Mouse (Mus musculus) hindbrain, embryonic 13.5 days (tissue): ENCODE measurements around the gene Fip1l1. TPM values are rescaled to one million over a fixed set of nuclear protein-coding genes. Genes with fewer than 3 reads are reported as not detected.

ENCODE experiments used
- ATAC-seq: fragments of 200-750 bp; cut with Nextera tagmentation; 2 replicates; pipeline ENCODE4 v1.8.0; 2017; ENCODE audit warnings: moderate TSS enrichment; ENCODE audit not compliant: low FRiP score
- H3K27ac ChIP-seq: fragments of 300-500 bp; sonication (generic); 2 replicates; pipeline ENCODE4 v1.5.1; 2015; ENCODE audit warnings: inconsistent platforms, mild to moderate bottlenecking, moderate library complexity
- H3K27me3 ChIP-seq: fragments of 300-500 bp; sonication (generic); 2 replicates; pipeline ENCODE4 v1.6.1; 2015; ENCODE audit warnings: mild to moderate bottlenecking, inconsistent platforms
- H3K36me3 ChIP-seq: fragments of 300-500 bp; sonication (generic); 2 replicates; pipeline ENCODE4 v1.6.1; 2015; ENCODE audit warnings: mild to moderate bottlenecking, inconsistent platforms
- H3K4me1 ChIP-seq: fragments of 300-500 bp; sonication (generic); replicated peaks from 2 replicates; pipeline ENCODE4 v1.6.1; 2015; ENCODE audit warnings: inconsistent platforms
- H3K4me2 ChIP-seq: fragments of 300-500 bp; sonication (generic); 2 replicates; pipeline ENCODE4 v1.6.1; 2015; ENCODE audit warnings: inconsistent platforms, mild to moderate bottlenecking, moderate library complexity
- H3K4me3 ChIP-seq: fragments of 300-500 bp; sonication (generic); 2 replicates; pipeline ENCODE4 v1.5.1; 2015; ENCODE audit warnings: mild to moderate bottlenecking, inconsistent platforms
- H3K9ac ChIP-seq: fragments of 300-500 bp; sonication (generic); 2 replicates; pipeline ENCODE4 v1.6.1; 2015; ENCODE audit warnings: mild to moderate bottlenecking, inconsistent platforms
- H3K9me3 ChIP-seq: fragments of 300-500 bp; sonication (generic); 2 replicates; pipeline ENCODE4 v1.6.1; 2016; ENCODE audit warnings: inconsistent platforms
- WGBS: fragments of 180-500 bp; shearing (Covaris S2); methylation state at CpG from one replicate; pipeline ENCODE4 v1.1.7; 2015; 5-methylcytosine and 5-hydroxymethylcytosine counted together
- polyA plus RNA-seq: library from polyadenylated mRNA; unstranded; fragments of >200 nt; fragmentation: Nextera tagmentation; extraction: Ambion mirVana; gene quantifications from 2 replicates; pipeline ENCODE4 v1.2.1, GENCODE M21; 2015

Gene Fip1l1
- 81.5 and 85.5 TPM in 2 replicates for polyA plus RNA-seq

DNA sequence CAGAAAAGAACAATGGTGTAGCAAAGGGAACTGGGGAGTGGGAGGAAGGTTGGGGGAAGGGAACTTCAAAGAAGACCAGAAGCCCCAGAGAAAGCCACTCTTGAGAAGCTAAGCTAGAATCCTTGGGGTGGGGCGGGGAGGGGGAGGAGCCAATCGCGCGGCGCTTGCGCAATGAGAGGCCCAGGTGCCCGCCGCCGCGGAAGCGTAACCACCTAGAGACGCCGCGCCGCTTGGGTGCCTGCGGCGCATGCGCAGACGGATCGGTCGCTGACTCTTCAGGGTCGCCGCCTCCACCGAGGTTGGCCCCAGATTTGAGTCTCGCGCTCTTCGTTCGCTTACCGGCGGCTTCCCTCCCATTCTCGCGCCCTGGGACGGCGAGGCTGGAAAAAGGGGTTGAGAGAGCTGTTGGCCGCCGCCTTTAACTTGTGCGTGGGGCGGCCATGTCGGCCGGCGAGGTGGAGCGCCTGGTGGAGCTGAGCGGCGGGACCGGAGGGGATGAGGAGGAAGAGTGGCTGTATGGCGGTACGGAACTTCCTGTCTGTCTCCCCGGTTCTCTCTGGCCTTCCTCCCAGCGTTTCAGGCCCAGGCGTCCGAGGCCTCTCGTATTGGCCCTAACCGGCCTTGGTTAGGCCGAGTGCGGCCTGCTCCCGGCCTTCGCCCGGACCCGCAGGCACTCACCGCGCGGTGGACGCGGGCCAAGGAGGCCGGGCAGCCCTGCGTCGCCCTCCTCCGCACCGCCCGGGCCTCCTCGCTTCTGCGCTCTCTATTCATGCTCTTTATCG, at the start of gene Fip1l1:
Gene Fip1l1, plus strand, starts transcription at position 210 of the 782 bp plus-strand sequence.
- no peaks in the 10 kb centered on the region for H3K9me3 ChIP-seq
- peak; percentile 92 for ATAC-seq
- no peaks in the 10 kb centered on the region for H3K27me3 ChIP-seq
- peak within 1 kb of the TSS; percentile 73 for H3K4me2 ChIP-seq
- WGBS, result under 1% methylated on average over 73 of the region's 73 CpGs
- H3K27ac ChIP-seq, result peak within 1 kb of the TSS; percentile 96
- peak within 1 kb of the TSS; percentile 93 for H3K9ac ChIP-seq
- peak within 1 kb of the TSS; percentile 87 for H3K4me3 ChIP-seq
- H3K36me3 ChIP-seq, result peaks cover 7% of the 10 kb centered on the region
- H3K4me1 ChIP-seq, result peaks cover 41% of the 10 kb centered on the region

DNA sequence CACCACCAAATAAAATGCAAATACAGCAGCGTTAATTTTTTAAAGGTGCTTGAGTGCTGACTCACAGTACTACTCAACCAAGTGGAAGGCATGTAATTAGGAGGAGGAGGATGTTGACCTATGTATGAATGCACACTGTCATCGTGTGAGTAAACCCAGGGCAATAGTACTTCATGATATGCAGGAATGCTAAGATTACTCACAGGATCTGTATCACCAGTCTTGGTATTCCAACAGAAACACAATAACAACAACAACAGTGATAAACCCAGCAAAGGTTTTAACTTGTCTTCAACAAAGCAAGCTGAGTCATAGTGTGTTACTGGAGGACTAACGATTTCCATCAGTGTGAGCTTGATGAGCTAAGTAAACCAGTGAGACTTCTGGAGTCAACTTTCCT, 42.5 kb upstream of the Fip1l1 start:
- no peak overlapping the region for H3K27ac ChIP-seq
- no peaks in the 10 kb centered on the region for H3K27me3 ChIP-seq
- no peak overlapping the region for H3K4me3 ChIP-seq
- no peak overlapping the region for H3K4me2 ChIP-seq
- WGBS, result 83% methylated on average over 3 of the region's 3 CpGs
- no peaks in the 10 kb centered on the region for H3K9me3 ChIP-seq
- ATAC-seq, result no peak
- no peak overlapping the region for H3K9ac ChIP-seq
- H3K4me1 ChIP-seq, result no peaks in the 10 kb centered on the region
- no peaks in the 10 kb centered on the region for H3K36me3 ChIP-seq

GRCm38 (mm10) chr5:74511686-74512085, 23.6 kb upstream of the Fip1l1 start:
- Histone ChIP-seq H3K4me2 (no peak overlapping the region), H3K36me3 (peaks cover 9% of the 10 kb centered on the region), H3K27ac (no peak overlapping the region), H3K4me3 (no peak overlapping the region), H3K27me3 (no peaks in the 10 kb centered on the region), H3K4me1 (no peaks in the 10 kb centered on the region), H3K9ac (no peak overlapping the region), H3K9me3 (no peaks in the 10 kb centered on the region)
- no peak for ATAC-seq

DNA sequence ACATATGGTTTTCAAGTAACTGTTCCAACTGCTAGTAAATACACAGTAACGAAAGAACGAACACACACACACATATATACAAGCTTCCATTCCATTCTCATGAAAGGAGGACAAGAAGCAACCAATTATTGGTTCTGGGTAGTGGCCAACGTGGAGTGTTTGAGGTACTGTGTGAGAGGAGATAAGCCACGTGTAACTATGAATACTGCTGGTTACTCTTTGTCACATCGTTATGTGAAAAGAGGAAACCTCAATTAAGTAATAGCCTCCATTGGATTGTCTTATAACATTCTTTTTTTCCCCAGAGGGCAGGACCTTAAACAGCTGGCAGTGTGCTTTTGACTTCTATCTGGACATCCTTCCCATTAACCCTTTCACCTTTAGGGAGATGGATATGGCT, 8.2 kb upstream of the Fip1l1 start:
- H3K4me2 ChIP-seq, result no peak overlapping the region
- ATAC-seq, result no peak

GRCm38 (mm10) chr5:74530785-74531184, 4.5 kb upstream of the Fip1l1 start:
- H3K27me3 ChIP-seq, result no peaks in the 10 kb centered on the region
- no peak for ATAC-seq
- no peaks in the 10 kb centered on the region for H3K36me3 ChIP-seq
- no peaks in the 10 kb centered on the region for H3K9me3 ChIP-seq
- peaks cover 38% of the 10 kb centered on the region for H3K4me1 ChIP-seq
- WGBS, result 29% methylated on average over 16 of the region's 16 CpGs
- H3K9ac ChIP-seq, result peak overlapping the region; percentile 74
- no peak overlapping the region for H3K27ac ChIP-seq
- peak overlapping the region; percentile 88 for H3K4me3 ChIP-seq
- peak overlapping the region; percentile 100 for H3K4me2 ChIP-seq

More for the DNA sequence above, 8.2 kb upstream of the Fip1l1 start:
- H3K9ac ChIP-seq, result no peak overlapping the region
- no peak overlapping the region for H3K27ac ChIP-seq
- H3K4me1 ChIP-seq, result peaks cover 32% of the 10 kb centered on the region
- no peaks in the 10 kb centered on the region for H3K9me3 ChIP-seq
- no peak overlapping the region for H3K4me3 ChIP-seq
- H3K27me3 ChIP-seq, result no peaks in the 10 kb centered on the region
- H3K36me3 ChIP-seq, result no peaks in the 10 kb centered on the region
- 83% methylated on average over 5 of the region's 5 CpGs for WGBS

DNA sequence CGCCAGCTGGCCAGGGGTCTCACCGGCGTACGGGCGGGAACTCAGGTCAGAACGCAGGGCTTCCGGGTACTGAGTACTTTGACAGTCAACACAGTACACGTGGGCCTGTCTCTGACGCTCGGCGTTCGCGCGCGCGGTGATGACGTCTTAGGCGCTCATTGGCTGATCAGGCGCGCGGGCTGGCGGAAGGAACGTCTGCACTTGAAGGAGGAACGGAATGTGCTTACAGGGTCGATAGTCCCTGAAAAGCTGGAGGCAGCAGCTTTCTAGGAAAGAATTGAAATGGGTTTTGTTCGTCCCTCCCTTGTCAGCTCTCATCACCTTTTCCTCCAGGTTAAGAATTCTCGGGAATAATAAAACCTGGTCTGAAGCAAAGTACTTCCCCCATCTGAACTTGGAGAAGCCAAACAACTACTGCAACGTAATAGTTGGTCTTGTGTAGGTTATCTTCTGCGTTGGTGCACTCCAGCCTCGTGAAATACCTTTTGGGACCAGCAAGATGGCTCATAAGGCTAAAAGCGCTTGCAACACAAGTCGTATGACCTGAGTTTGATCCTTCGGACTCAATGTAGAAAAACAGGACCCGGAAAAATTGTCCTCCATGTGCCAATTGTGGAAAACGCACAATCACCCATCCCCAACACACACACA, 3.5 kb upstream of the Fip1l1 start, which contains the start of gene Scfd2:
Gene Scfd2, minus strand, starts transcription at position 130 of the 651 bp plus-strand sequence.
- ATAC-seq, result peak; percentile 84
- Histone ChIP-seq H3K36me3 (no peaks in the 10 kb centered on the region), H3K27me3 (no peaks in the 10 kb centered on the region), H3K4me1 (peaks cover 44% of the 10 kb centered on the region), H3K4me2 (peak within 1 kb of the TSS; percentile 100), H3K27ac (peak within 1 kb of the TSS; percentile 41), H3K9me3 (no peaks in the 10 kb centered on the region), H3K9ac (peak within 1 kb of the TSS; percentile 74), H3K4me3 (peak within 1 kb of the TSS; percentile 88)
- 7% methylated on average over 35 of the region's 35 CpGs for WGBS

DNA sequence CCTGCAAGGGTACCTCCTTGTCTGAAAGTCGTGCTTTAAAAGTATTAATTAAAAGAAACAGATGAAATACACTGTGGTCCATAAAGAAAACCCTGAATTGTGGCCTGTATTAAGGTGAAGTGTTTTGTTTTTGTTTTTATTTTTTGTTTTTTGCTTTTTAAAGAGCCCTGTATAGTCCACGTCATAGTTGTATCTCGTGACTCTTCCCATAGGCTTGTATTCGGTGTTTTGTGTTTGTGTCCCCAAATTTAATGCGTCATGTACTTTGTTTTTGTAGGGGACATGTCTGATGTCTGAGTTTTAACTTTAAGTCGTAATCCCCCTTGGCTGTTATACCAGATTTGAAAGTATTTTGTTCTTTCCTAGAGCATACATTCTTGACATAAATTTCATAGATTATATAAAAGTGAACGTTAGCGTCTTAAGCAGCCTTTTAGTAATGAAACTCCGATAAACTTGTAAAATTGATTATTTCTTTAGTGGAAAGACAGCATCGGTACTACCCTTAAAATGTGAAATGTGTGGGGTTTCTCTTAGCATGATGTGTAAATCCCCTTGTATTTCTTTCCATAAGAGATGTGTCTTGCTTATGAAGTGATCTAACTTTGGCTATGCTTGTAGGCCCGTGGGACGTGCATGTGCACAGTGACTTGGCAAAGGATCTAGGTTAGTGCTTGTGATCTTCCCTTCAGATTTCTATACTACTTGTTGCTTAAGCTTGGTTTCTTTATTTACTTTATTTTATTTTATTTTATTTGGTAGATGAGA, 1.1 kb downstream of the Fip1l1 start:
- peak overlapping the region; percentile 87 for H3K4me3 ChIP-seq
- ATAC-seq, result no peak
- peaks cover 7% of the 10 kb centered on the region for H3K36me3 ChIP-seq
- H3K9ac ChIP-seq, result peak overlapping the region; percentile 93
- 51% methylated on average over 12 of the region's 12 CpGs for WGBS
- peaks cover 33% of the 10 kb centered on the region for H3K4me1 ChIP-seq
- H3K4me2 ChIP-seq, result peak overlapping the region; percentile 73
- no peaks in the 10 kb centered on the region for H3K9me3 ChIP-seq
- peak overlapping the region; percentile 96 for H3K27ac ChIP-seq
- no peaks in the 10 kb centered on the region for H3K27me3 ChIP-seq

- no peak overlapping the region for H3K9ac ChIP-seq
- H3K4me1 ChIP-seq, result no peaks in the 10 kb centered on the region
- H3K9me3 ChIP-seq, result no peaks in the 10 kb centered on the region
- H3K27me3 ChIP-seq, result no peaks in the 10 kb centered on the region
- H3K36me3 ChIP-seq, result peaks cover 43% of the 10 kb centered on the region
- no peak for ATAC-seq
- no peak overlapping the region for H3K4me2 ChIP-seq
- WGBS, result 92% methylated on average over 4 of the region's 4 CpGs
- H3K4me3 ChIP-seq, result no peak overlapping the region
- H3K27ac ChIP-seq, result no peak overlapping the region
Measured at GRCm38 (mm10) chr5:74545606-74546005, 10.4 kb downstream of the Fip1l1 start.

DNA sequence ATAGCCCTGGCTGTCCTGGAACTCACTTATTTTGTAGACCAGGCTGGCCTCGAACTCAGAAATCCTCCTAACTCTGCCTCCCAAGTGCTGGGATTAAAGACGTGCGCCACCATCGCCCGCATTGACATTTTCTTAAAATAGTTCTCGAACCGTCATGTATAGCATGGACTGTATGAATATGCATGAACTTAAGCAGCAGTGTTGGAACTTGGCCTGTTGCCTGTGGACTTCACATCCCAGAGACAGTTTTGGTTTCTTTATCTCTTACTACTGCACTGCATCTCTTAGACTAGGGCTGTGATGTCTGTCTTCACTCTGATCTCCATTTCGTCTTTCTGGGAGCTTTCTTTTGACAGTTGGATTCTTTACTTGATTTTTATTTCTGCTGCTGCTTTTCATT, 14.3 kb downstream of the Fip1l1 start:
- Histone ChIP-seq H3K4me1 (no peaks in the 10 kb centered on the region), H3K27ac (no peak overlapping the region), H3K9me3 (no peaks in the 10 kb centered on the region), H3K27me3 (no peaks in the 10 kb centered on the region), H3K36me3 (peaks cover 57% of the 10 kb centered on the region), H3K4me3 (no peak overlapping the region), H3K4me2 (no peak overlapping the region), H3K9ac (no peak overlapping the region)
- ATAC-seq, result no peak
- 83% methylated on average over 8 of the region's 8 CpGs for WGBS

DNA sequence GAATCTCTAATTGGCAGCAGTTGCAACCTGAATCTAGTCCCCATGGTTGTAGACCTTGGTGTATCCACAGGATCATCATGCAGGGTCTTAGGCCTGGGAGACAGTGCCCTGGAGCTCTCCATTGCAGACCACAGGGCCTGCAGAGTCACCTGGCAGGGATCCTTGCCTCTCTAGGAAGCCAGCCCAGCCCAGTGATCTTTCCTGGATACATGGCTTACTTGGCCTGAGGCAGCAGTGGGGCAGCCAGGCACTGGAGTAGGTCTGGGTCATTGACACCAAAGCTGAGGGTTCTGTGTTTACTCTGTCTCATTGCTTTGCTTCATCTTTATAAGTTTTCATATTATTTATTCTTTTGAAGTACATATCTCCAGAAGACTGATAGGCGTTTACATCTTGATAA, 25.9 kb downstream of the Fip1l1 start:
- H3K4me2 ChIP-seq, result no peak overlapping the region
- peaks cover 61% of the 10 kb centered on the region for H3K36me3 ChIP-seq
- H3K27ac ChIP-seq, result no peak overlapping the region
- H3K9me3 ChIP-seq, result no peaks in the 10 kb centered on the region
- H3K4me1 ChIP-seq, result no peaks in the 10 kb centered on the region
- H3K27me3 ChIP-seq, result no peaks in the 10 kb centered on the region
- no peak for ATAC-seq
- no peak overlapping the region for H3K4me3 ChIP-seq
- 98% methylated on average over 1 of the region's 1 CpGs for WGBS
- no peak overlapping the region for H3K9ac ChIP-seq

- Histone ChIP-seq H3K4me1 (no peaks in the 10 kb centered on the region), H3K36me3 (peaks cover 35% of the 10 kb centered on the region), H3K9me3 (no peaks in the 10 kb centered on the region), H3K4me3 (no peak overlapping the region), H3K4me2 (no peak overlapping the region), H3K9ac (no peak overlapping the region), H3K27ac (no peak overlapping the region), H3K27me3 (no peaks in the 10 kb centered on the region)
- ATAC-seq, result no peak
- WGBS, result 88% methylated on average over 6 of the region's 6 CpGs
Measured at GRCm38 (mm10) chr5:74571767-74572166, 36.5 kb downstream of the Fip1l1 start.

GRCm38 (mm10) chr5:74589133-74589532, 53.9 kb downstream of the Fip1l1 start:
- no peak for ATAC-seq
- Histone ChIP-seq H3K4me2 (no peak overlapping the region), H3K9me3 (no peaks in the 10 kb centered on the region), H3K27me3 (no peaks in the 10 kb centered on the region), H3K36me3 (peaks cover 66% of the 10 kb centered on the region), H3K4me3 (no peak overlapping the region), H3K9ac (no peak overlapping the region), H3K4me1 (no peaks in the 10 kb centered on the region), H3K27ac (no peak overlapping the region)
- WGBS, result 96% methylated on average over 7 of the region's 7 CpGs
